Mouse (Mus musculus): ENCODE results near the gene Trip10. TPM values are rescaled to one million over a fixed set of nuclear protein-coding genes. Genes with fewer than 3 reads are reported as not detected.
"Not testable (repeated sequence)": the region's sequence is repeated elsewhere in the genome, so short reads cannot be mapped to it uniquely, and the experiment has no call there.

Gene Trip10
- polyA plus RNA-seq, 1 experiment from 2014 or later = 19.7 TPM

GRCm38 (mm10) chr17:57275111-57275996, 26.1 kb downstream of the Trip10 start:
- peak overlapping the region; percentile 36 for H3K4me3 ChIP-seq
- no peaks in the 10 kb centered on the region for H3K36me3 ChIP-seq
- H3K4me2 ChIP-seq (replicated peaks) = peak overlapping the region; percentile 66
- H3K9me3 ChIP-seq = no peaks in the 10 kb centered on the region
- peaks cover 36% of the 10 kb centered on the region for H3K27me3 ChIP-seq (replicated peaks)
- WGBS = under 1% methylated on average over 53 of the region's 53 CpGs
- peaks cover 17% of the 10 kb centered on the region for H3K4me1 ChIP-seq
- no peak overlapping the region for H3K27ac ChIP-seq
- H3K9ac ChIP-seq = no peak overlapping the region
- ATAC-seq (ENCODE audit: low FRiP score, low read depth) = peak; percentile 64

GRCm38 (mm10) chr17:57275997-57276351, 26.7 kb downstream of the Trip10 start:
- Histone ChIP-seq H3K9ac (no peak overlapping the region), H3K27me3 (replicated peaks) (peaks cover 37% of the 10 kb centered on the region), H3K9me3 (no peaks in the 10 kb centered on the region), H3K4me2 (replicated peaks) (peak overlapping the region; percentile 66), H3K27ac (no peak overlapping the region), H3K36me3 (no peaks in the 10 kb centered on the region), H3K4me3 (peak overlapping the region; percentile 36), H3K4me1 (peaks cover 17% of the 10 kb centered on the region)
- peak; percentile 33; the same call in 1 of the 2 replicates for ATAC-seq (ENCODE audit: low FRiP score, low read depth)
- 3% methylated on average over 13 of the region's 13 CpGs for WGBS

- Histone ChIP-seq H3K27me3 (replicated peaks) (peaks cover 37% of the 10 kb centered on the region), H3K9me3 (no peaks in the 10 kb centered on the region), H3K4me1 (peaks cover 17% of the 10 kb centered on the region), H3K36me3 (no peaks in the 10 kb centered on the region), H3K27ac (no peak overlapping the region), H3K4me2 (replicated peaks) (peak overlapping the region; percentile 66), H3K9ac (peak overlapping the region; percentile 51; the same call in 1 of the 2 replicates), H3K4me3 (peak overlapping the region; percentile 36)
- WGBS = 1% methylated on average over 20 of the region's 20 CpGs
- ATAC-seq (ENCODE audit: low FRiP score, low read depth) = peak; percentile 70
These were observed 27.4 kb downstream of the Trip10 start for GRCm38 (mm10) chr17:57276634-57277121.

GRCm38 (mm10) chr17:57277598-57278261, 28.5 kb downstream of the Trip10 start:
- H3K36me3 ChIP-seq; H3K9ac ChIP-seq; H3K4me3 ChIP-seq; H3K4me2 ChIP-seq (replicated peaks); H3K27ac ChIP-seq; H3K9me3 ChIP-seq; ATAC-seq (ENCODE audit: low FRiP score, low read depth): not testable (repeated sequence)
- peaks cover 17% of the 10 kb centered on the region for H3K4me1 ChIP-seq
- WGBS = 90% methylated on average over 5 of the region's 5 CpGs
- H3K27me3 ChIP-seq (replicated peaks) = peaks cover 37% of the 10 kb centered on the region

GRCm38 (mm10) chr17:57278537-57278936, 29.3 kb downstream of the Trip10 start:
- Histone ChIP-seq H3K9ac (no peak overlapping the region), H3K36me3 (no peaks in the 10 kb centered on the region), H3K4me2 (replicated peaks) (no peak overlapping the region), H3K27ac (no peak overlapping the region), H3K4me1 (peaks cover 17% of the 10 kb centered on the region), H3K9me3 (no peaks in the 10 kb centered on the region), H3K27me3 (replicated peaks) (peaks cover 30% of the 10 kb centered on the region), H3K4me3 (no peak overlapping the region)
- no peak for ATAC-seq (ENCODE audit: low FRiP score, low read depth)
- WGBS = 78% methylated on average over 2 of the region's 2 CpGs

- Histone ChIP-seq H3K27ac (no peak within 1 kb of the TSS), H3K36me3 (no peaks in the 10 kb centered on the region), H3K4me3 (no peak within 1 kb of the TSS), H3K9ac (no peak within 1 kb of the TSS), H3K9me3 (no peaks in the 10 kb centered on the region), H3K27me3 (replicated peaks) (peaks cover 25% of the 10 kb centered on the region), H3K4me1 (peaks cover 17% of the 10 kb centered on the region), H3K4me2 (replicated peaks) (no peak within 1 kb of the TSS)
- no peak for ATAC-seq (ENCODE audit: low FRiP score, low read depth)
- WGBS = 69% methylated on average over 26 of the region's 26 CpGs
These were observed 29.8 kb downstream of the Trip10 start, which contains the start of gene Vav1 for GRCm38 (mm10) chr17:57278943-57279590. TSS of gene Vav1 (plus strand) at chr17:57279100.

- no peaks in the 10 kb centered on the region for H3K9me3 ChIP-seq
- no peak overlapping the region for H3K4me2 ChIP-seq (replicated peaks)
- ATAC-seq (ENCODE audit: low FRiP score, low read depth) = no peak
- H3K27ac ChIP-seq = no peak overlapping the region
- H3K4me3 ChIP-seq = no peak overlapping the region
- peaks cover 20% of the 10 kb centered on the region for H3K27me3 ChIP-seq (replicated peaks)
- no peaks in the 10 kb centered on the region for H3K36me3 ChIP-seq
- peaks cover 17% of the 10 kb centered on the region for H3K4me1 ChIP-seq
- no peak overlapping the region for H3K9ac ChIP-seq
- 68% methylated on average over 9 of the region's 9 CpGs for WGBS
These were observed 30.5 kb downstream of the Trip10 start for GRCm38 (mm10) chr17:57279591-57280224.

- Histone ChIP-seq H3K27me3 (replicated peaks) (peaks cover 13% of the 10 kb centered on the region), H3K9me3 (no peaks in the 10 kb centered on the region), H3K36me3 (no peaks in the 10 kb centered on the region), H3K4me1 (peaks cover 10% of the 10 kb centered on the region), H3K27ac (no peak overlapping the region), H3K4me3 (no peak overlapping the region), H3K9ac (no peak overlapping the region), H3K4me2 (replicated peaks) (no peak overlapping the region)
- ATAC-seq (ENCODE audit: low FRiP score, low read depth) = no peak
- WGBS = 84% methylated on average over 3 of the region's 3 CpGs
These were observed 31.2 kb downstream of the Trip10 start for GRCm38 (mm10) chr17:57280411-57280810.

- 79% methylated on average over 5 of the region's 5 CpGs for WGBS
- Histone ChIP-seq H3K36me3 (no peaks in the 10 kb centered on the region), H3K4me2 (replicated peaks) (no peak overlapping the region), H3K9me3 (no peaks in the 10 kb centered on the region), H3K4me3 (no peak overlapping the region), H3K9ac (no peak overlapping the region), H3K27me3 (replicated peaks) (0 out of 2 replicates have a peak, but pooled peaks cover 4% of the 10 kb centered on the region), H3K4me1 (no peaks in the 10 kb centered on the region), H3K27ac (no peak overlapping the region)
- no peak for ATAC-seq (ENCODE audit: low FRiP score, low read depth)
These were observed 34.7 kb downstream of the Trip10 start for GRCm38 (mm10) chr17:57283906-57284305.

GRCm38 (mm10) chr17:57285077-57285476, 35.8 kb downstream of the Trip10 start:
- ATAC-seq (ENCODE audit: low FRiP score, low read depth) = no peak
- Histone ChIP-seq H3K9ac (no peak overlapping the region), H3K4me3 (no peak overlapping the region), H3K4me1 (no peaks in the 10 kb centered on the region), H3K9me3 (no peaks in the 10 kb centered on the region), H3K36me3 (no peaks in the 10 kb centered on the region), H3K27ac (no peak overlapping the region), H3K4me2 (replicated peaks) (no peak overlapping the region), H3K27me3 (replicated peaks) (0 out of 2 replicates have a peak, but pooled peaks cover 3% of the 10 kb centered on the region)
- 75% methylated on average over 2 of the region's 2 CpGs for WGBS

GRCm38 (mm10) chr17:57286718-57287355, 37.6 kb downstream of the Trip10 start:
- no peaks in the 10 kb centered on the region for H3K9me3 ChIP-seq
- no peak for ATAC-seq (ENCODE audit: low FRiP score, low read depth)
- no peaks in the 10 kb centered on the region for H3K27me3 ChIP-seq (replicated peaks)
- H3K27ac ChIP-seq = no peak overlapping the region
- no peaks in the 10 kb centered on the region for H3K36me3 ChIP-seq
- no peak overlapping the region for H3K4me2 ChIP-seq (replicated peaks)
- 83% methylated on average over 8 of the region's 8 CpGs for WGBS
- H3K4me3 ChIP-seq = no peak overlapping the region
- no peaks in the 10 kb centered on the region for H3K4me1 ChIP-seq
- no peak overlapping the region for H3K9ac ChIP-seq

All from neural tube, embryonic 12.5 days (tissue).